Mouse (Mus musculus) midbrain, postnatal 0 days (tissue): ENCODE measurements around the gene Prickle3. TPM values are rescaled to one million over a fixed set of nuclear protein-coding genes. Genes with fewer than 3 reads are reported as not detected.

Source experiments
- ATAC-seq: fragments of 200-750 bp; cut with Nextera tagmentation; 2 replicates; pipeline ENCODE4 v1.8.0; 2017; ENCODE audit warnings: moderate number of reproducible peaks, mild to moderate bottlenecking, moderate TSS enrichment, moderate library complexity; ENCODE audit not compliant: low FRiP score
- DNase-seq: peaks from one replicate; pipeline ENCODE4 v3.0.0-alpha.2; 2015; ENCODE audit warnings: low spot score
- H3K27ac ChIP-seq: fragments of 300-500 bp; sonication (generic); 2 replicates; pipeline ENCODE4 v1.5.1; 2014; ENCODE audit warnings: low read depth, mild to moderate bottlenecking, low read length, mixed read lengths
- H3K27me3 ChIP-seq: fragments of 300-500 bp; sonication (generic); 2 replicates; pipeline ENCODE4 v1.6.1; 2014; ENCODE audit warnings: low read length, control low read depth, mixed read lengths; ENCODE audit not compliant: insufficient read depth
- H3K36me3 ChIP-seq: fragments of 300-500 bp; sonication (generic); 2 replicates; pipeline ENCODE4 v1.6.1; 2014; ENCODE audit warnings: low read length, control low read depth, mixed read lengths; ENCODE audit not compliant: insufficient read depth
- H3K4me1 ChIP-seq: fragments of 300-500 bp; sonication (generic); 2 replicates; pipeline ENCODE4 v1.6.1; 2014; ENCODE audit warnings: mild to moderate bottlenecking, control low read depth, antibody characterized with exemption, low read length, mixed read lengths; ENCODE audit not compliant: insufficient read depth
- H3K4me2 ChIP-seq: fragments of 300-500 bp; sonication (generic); 2 replicates; pipeline ENCODE4 v1.6.1; 2014; ENCODE audit warnings: low read depth, mild to moderate bottlenecking, low read length, mixed read lengths; ENCODE audit not compliant: poor library complexity, severe bottlenecking
- H3K4me3 ChIP-seq: fragments of 300-500 bp; sonication (generic); 2 replicates; pipeline ENCODE4 v1.5.1; 2014; ENCODE audit warnings: low read depth, mild to moderate bottlenecking, low read length, moderate library complexity
- H3K9ac ChIP-seq: fragments of 300-500 bp; sonication (generic); replicated peaks from 2 replicates; pipeline ENCODE4 v1.6.1; 2014; ENCODE audit warnings: mild to moderate bottlenecking, low read length, moderate library complexity, mixed read lengths; ENCODE audit not compliant: poor library complexity, severe bottlenecking
- H3K9me3 ChIP-seq: fragments of 300-500 bp; sonication (generic); 2 replicates; pipeline ENCODE4 v1.6.1; 2016; ENCODE audit warnings: low read length, control low read depth
- CTCF ChIP-seq: IDR thresholded peaks from 2 replicates; pipeline ENCODE4 v1.5.1; 2016; ENCODE audit warnings: antibody characterized with exemption, mild to moderate bottlenecking
- WGBS: fragments of 180-500 bp; shearing (Covaris S2); extraction: QIAGEN DNeasy Blood & Tissue Kit; methylation state at CpG from one replicate; pipeline ENCODE4 v1.1.7; 2014; 5-methylcytosine and 5-hydroxymethylcytosine counted together
- polyA plus RNA-seq: library from polyadenylated mRNA; unstranded; fragments of >200 nt; fragmentation: Nextera tagmentation; extraction: Ambion mirVana; gene quantifications from 2 replicates; pipeline ENCODE4 v1.2.1, GENCODE M21; 2015
- total RNA-seq: library from RNA; depleted of rRNA; stranded (reverse); fragments of >200 nt; gene quantifications from 2 replicates; pipeline ENCODE4 v1.2.3, GENCODE M21; 2014

The Prickle3 gene
- total and polyA plus RNA-seq, 2 experiments from 2014 or later, result 1.1 to 1.6 TPM

- H3K4me2 ChIP-seq, result peak overlapping the region; percentile 39; the same call in 1 of the 2 replicates
- no peak for ATAC-seq
Measured at GRCm38 (mm10) chrX:7658031-7658784, 1.1 kb downstream of the Prickle3 start.

GRCm38 (mm10) chrX:7658785-7659589 lies 1.9 kb downstream of the Prickle3 start:
- H3K4me3 ChIP-seq, result no peak overlapping the region
- H3K9ac ChIP-seq, result no peak overlapping the region
- 62% methylated on average over 11 of the region's 11 CpGs for WGBS
- H3K4me2 ChIP-seq, result no peak overlapping the region
- no peak for TF ChIP-seq CTCF
- DNase-seq (no peak), ATAC-seq (no peak)
- H3K27ac ChIP-seq, result no peak overlapping the region
- H3K36me3 ChIP-seq, result no peaks in the 10 kb centered on the region
- no peaks in the 10 kb centered on the region for H3K9me3 ChIP-seq
- H3K27me3 ChIP-seq, result no peaks in the 10 kb centered on the region
- no peaks in the 10 kb centered on the region for H3K4me1 ChIP-seq

More at GRCm38 (mm10) chrX:7658031-7658784, 1.1 kb downstream of the Prickle3 start:
- Histone ChIP-seq H3K9me3 (no peaks in the 10 kb centered on the region), H3K9ac (no peak overlapping the region), H3K4me3 (no peak overlapping the region), H3K27ac (no peak overlapping the region), H3K36me3 (no peaks in the 10 kb centered on the region), H3K27me3 (no peaks in the 10 kb centered on the region), H3K4me1 (no peaks in the 10 kb centered on the region)
- no peak for TF ChIP-seq CTCF
- 39% methylated on average over 14 of the region's 15 CpGs for WGBS
- DNase-seq, result no peak

GRCm38 (mm10) chrX:7661086-7661485 lies 4.0 kb downstream of the Prickle3 start:
- ATAC-seq (no peak), DNase-seq (no peak)
- Histone ChIP-seq H3K36me3 (no peaks in the 10 kb centered on the region), H3K27ac (no peak overlapping the region), H3K4me3 (no peak overlapping the region), H3K9ac (no peak overlapping the region), H3K4me2 (no peak overlapping the region), H3K9me3 (no peaks in the 10 kb centered on the region), H3K4me1 (no peaks in the 10 kb centered on the region), H3K27me3 (no peaks in the 10 kb centered on the region)
- WGBS, result 79% methylated on average over 4 of the region's 4 CpGs
- no peak for TF ChIP-seq CTCF

- Histone ChIP-seq H3K4me1 (no peaks in the 10 kb centered on the region), H3K4me2 (no peak overlapping the region), H3K27me3 (no peaks in the 10 kb centered on the region), H3K9me3 (no peaks in the 10 kb centered on the region), H3K9ac (no peak overlapping the region), H3K27ac (no peak overlapping the region), H3K36me3 (no peaks in the 10 kb centered on the region), H3K4me3 (no peak overlapping the region)
- ATAC-seq (no peak), DNase-seq (no peak)
- 74% methylated on average over 3 of the region's 3 CpGs for whole genome bisulfite sequencing
- TF ChIP-seq CTCF, result no peak
Measured at GRCm38 (mm10) chrX:7662936-7663335, 5.9 kb downstream of the Prickle3 start.

- no peak overlapping the region for H3K9ac ChIP-seq
- no peaks in the 10 kb centered on the region for H3K27me3 ChIP-seq
- H3K36me3 ChIP-seq, result no peaks in the 10 kb centered on the region
- H3K4me3 ChIP-seq, result no peak overlapping the region
- peak; percentile 65; the same call in 1 of the 2 replicates for ATAC-seq
- no peaks in the 10 kb centered on the region for H3K9me3 ChIP-seq
- peak; percentile 77 for DNase-seq
- H3K27ac ChIP-seq, result no peak overlapping the region
- 85% methylated on average over 11 of the region's 11 CpGs for WGBS
- no peaks in the 10 kb centered on the region for H3K4me1 ChIP-seq
- TF ChIP-seq CTCF, result no peak
- H3K4me2 ChIP-seq, result no peak overlapping the region
Measured at GRCm38 (mm10) chrX:7664791-7665190, 7.7 kb downstream of the Prickle3 start.
